Mouse (Mus musculus) limb, embryonic 11.5 days (tissue): Measurements from ENCODE around the gene Zbtb20. TPM values are rescaled to one million over a fixed set of nuclear protein-coding genes. Genes with fewer than 3 reads are reported as not detected.
A peak's percentile ranks its signal among the peaks of the same experiment; 100 is the strongest.

Source experiments
- ATAC-seq: fragments of 200-750 bp; cut with Nextera tagmentation; 2 replicates; pipeline ENCODE4 v1.8.0; 2017; ENCODE audit warnings: low read depth; ENCODE audit not compliant: insufficient number of reproducible peaks, low FRiP score, low TSS enrichment
- DNase-seq: peaks from one replicate; pipeline ENCODE4 v3.0.0-alpha.2; 2015; ENCODE audit warnings: low spot score
- H3K27ac ChIP-seq: fragments of 300-500 bp; sonication (generic); replicated peaks from 2 replicates; pipeline ENCODE4 v1.5.1; 2014; ENCODE audit warnings: low read depth, mild to moderate bottlenecking, low read length
- H3K27me3 ChIP-seq: fragments of 300-500 bp; sonication (generic); 2 replicates; pipeline ENCODE4 v1.6.1; 2014; ENCODE audit warnings: mild to moderate bottlenecking, low read length, mixed read lengths; ENCODE audit not compliant: control insufficient read depth, insufficient read depth
- H3K36me3 ChIP-seq: fragments of 300-500 bp; sonication (generic); 2 replicates; pipeline ENCODE4 v1.6.1; 2014; ENCODE audit warnings: mild to moderate bottlenecking, low read length, moderate library complexity, mixed read lengths; ENCODE audit not compliant: control insufficient read depth, insufficient read depth
- H3K4me1 ChIP-seq: fragments of 300-500 bp; sonication (generic); 2 replicates; pipeline ENCODE4 v1.6.1; 2014; ENCODE audit warnings: low read length, mixed read lengths; ENCODE audit not compliant: control insufficient read depth, insufficient read depth
- H3K4me2 ChIP-seq: fragments of 300-500 bp; sonication (generic); 2 replicates; pipeline ENCODE4 v1.6.1; 2014; ENCODE audit warnings: low read depth, mild to moderate bottlenecking, moderate library complexity; ENCODE audit not compliant: severe bottlenecking
- H3K4me3 ChIP-seq: fragments of 300-500 bp; sonication (generic); 2 replicates; pipeline ENCODE4 v1.5.1; 2014; ENCODE audit warnings: low read depth, low read length
- H3K9ac ChIP-seq: fragments of 300-500 bp; sonication (generic); 2 replicates; pipeline ENCODE4 v1.6.1; 2014; ENCODE audit warnings: mild to moderate bottlenecking, low read length
- H3K9me3 ChIP-seq: fragments of 300-500 bp; sonication (generic); 2 replicates; pipeline ENCODE4 v1.6.1; 2016; ENCODE audit warnings: low read length; ENCODE audit not compliant: control insufficient read depth
- WGBS: fragments of 180-500 bp; shearing (Covaris S2); extraction: QIAGEN DNeasy Blood & Tissue Kit; methylation state at CpG from one replicate; pipeline ENCODE4 v1.1.7; 2014; 5-methylcytosine and 5-hydroxymethylcytosine counted together
- polyA plus RNA-seq: library from polyadenylated mRNA; unstranded; fragments of >200 nt; fragmentation: Nextera tagmentation; extraction: Ambion mirVana; gene quantifications from 2 replicates; pipeline ENCODE4 v1.2.1, GENCODE M21; 2014

Zbtb20 gene
- polyA plus RNA-seq, 1 experiment from 2014 or later: 12.9 TPM

DNA sequence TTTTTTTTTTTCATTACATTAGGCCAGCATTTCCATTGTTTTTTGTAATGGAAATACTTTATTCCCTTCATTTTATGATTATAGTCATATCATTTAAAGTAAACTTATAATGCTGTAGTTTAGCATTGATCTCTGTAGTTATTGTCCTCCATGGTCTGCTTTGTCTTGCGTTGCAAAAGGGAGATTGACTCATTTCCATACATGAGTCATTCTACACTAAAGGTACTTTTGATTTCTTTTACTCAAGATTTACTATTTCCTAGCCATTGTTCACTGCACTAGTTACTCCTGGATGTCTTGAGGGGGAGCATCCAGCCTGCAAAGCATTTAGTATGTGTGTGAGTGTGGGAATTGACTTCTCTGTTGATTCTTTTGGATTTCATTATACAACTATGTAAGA, 24.6 kb downstream of the Zbtb20 start:
- Histone ChIP-seq H3K9me3 (no peaks in the 10 kb centered on the region), H3K27ac (no peak overlapping the region), H3K36me3 (no peaks in the 10 kb centered on the region), H3K4me2 (no peak overlapping the region), H3K27me3 (no peaks in the 10 kb centered on the region), H3K4me3 (no peak overlapping the region), H3K9ac (no peak overlapping the region), H3K4me1 (no peaks in the 10 kb centered on the region)
- no peak for ATAC-seq
- DNase-seq: no peak
- 96% methylated on average over 1 of the region's 1 CpGs for WGBS

GRCm38 (mm10) chr16:42907283-42907701, 31.6 kb downstream of the Zbtb20 start:
- Histone ChIP-seq H3K9ac (peak overlapping the region; percentile 22; the same call in 1 of the 2 replicates), H3K4me3 (no peak overlapping the region), H3K36me3 (no peaks in the 10 kb centered on the region), H3K4me2 (no peak overlapping the region; the same call in 1 of the 2 replicates), H3K27ac (no peak overlapping the region; the same call in 1 of the 2 replicates), H3K9me3 (no peaks in the 10 kb centered on the region), H3K4me1 (no peaks in the 10 kb centered on the region), H3K27me3 (no peaks in the 10 kb centered on the region)
- no peak for DNase-seq
- ATAC-seq: no peak
- WGBS: 42% methylated on average over 4 of the region's 4 CpGs

GRCm38 (mm10) chr16:42908381-42908780, 32.7 kb downstream of the Zbtb20 start:
- no peak overlapping the region for H3K4me3 ChIP-seq
- H3K27me3 ChIP-seq: no peaks in the 10 kb centered on the region
- no peaks in the 10 kb centered on the region for H3K9me3 ChIP-seq
- H3K9ac ChIP-seq: no peak overlapping the region
- H3K4me1 ChIP-seq: no peaks in the 10 kb centered on the region
- H3K4me2 ChIP-seq: no peak overlapping the region
- no peak overlapping the region for H3K27ac ChIP-seq
- no peaks in the 10 kb centered on the region for H3K36me3 ChIP-seq
- no peak for ATAC-seq
- DNase-seq: no peak

GRCm38 (mm10) chr16:42908896-42909295, 33.2 kb downstream of the Zbtb20 start:
- Histone ChIP-seq H3K27me3 (no peaks in the 10 kb centered on the region), H3K4me1 (no peaks in the 10 kb centered on the region), H3K4me2 (no peak overlapping the region), H3K36me3 (no peaks in the 10 kb centered on the region), H3K9ac (no peak overlapping the region), H3K9me3 (no peaks in the 10 kb centered on the region), H3K27ac (no peak overlapping the region), H3K4me3 (no peak overlapping the region)
- ATAC-seq: no peak
- DNase-seq: no peak
- WGBS: 76% methylated on average over 5 of the region's 5 CpGs

GRCm38 (mm10) chr16:42910016-42910415, 34.3 kb downstream of the Zbtb20 start:
- ATAC-seq: no peak
- DNase-seq: no peak
- Histone ChIP-seq H3K4me3 (no peak overlapping the region), H3K4me1 (no peaks in the 10 kb centered on the region), H3K27ac (no peak overlapping the region), H3K9me3 (no peaks in the 10 kb centered on the region), H3K36me3 (no peaks in the 10 kb centered on the region), H3K4me2 (no peak overlapping the region), H3K27me3 (no peaks in the 10 kb centered on the region), H3K9ac (no peak overlapping the region)
- 58% methylated on average over 4 of the region's 4 CpGs for WGBS

- Histone ChIP-seq H3K4me3 (no peak overlapping the region), H3K27me3 (no peaks in the 10 kb centered on the region), H3K36me3 (no peaks in the 10 kb centered on the region), H3K9me3 (no peaks in the 10 kb centered on the region), H3K27ac (no peak overlapping the region), H3K9ac (no peak overlapping the region), H3K4me1 (no peaks in the 10 kb centered on the region), H3K4me2 (no peak overlapping the region)
- ATAC-seq (no peak), DNase-seq (no peak)
- 72% methylated on average over 3 of the region's 3 CpGs for WGBS
These were observed 35.0 kb downstream of the Zbtb20 start for GRCm38 (mm10) chr16:42910716-42911115.

- Histone ChIP-seq H3K36me3 (no peaks in the 10 kb centered on the region), H3K27me3 (no peaks in the 10 kb centered on the region), H3K27ac (no peak overlapping the region), H3K4me3 (no peak overlapping the region), H3K4me2 (no peak overlapping the region), H3K4me1 (no peaks in the 10 kb centered on the region), H3K9me3 (no peaks in the 10 kb centered on the region), H3K9ac (no peak overlapping the region)
- WGBS: 76% methylated on average over 4 of the region's 4 CpGs
- ATAC-seq: no peak
- DNase-seq: no peak
These were observed 35.6 kb downstream of the Zbtb20 start for GRCm38 (mm10) chr16:42911326-42911725.

GRCm38 (mm10) chr16:42911815-42912214, 36.1 kb downstream of the Zbtb20 start:
- Histone ChIP-seq H3K27me3 (no peaks in the 10 kb centered on the region), H3K9ac (no peak overlapping the region), H3K4me3 (no peak overlapping the region), H3K4me2 (no peak overlapping the region), H3K36me3 (no peaks in the 10 kb centered on the region), H3K27ac (no peak overlapping the region), H3K4me1 (no peaks in the 10 kb centered on the region), H3K9me3 (no peaks in the 10 kb centered on the region)
- WGBS: 83% methylated on average over 5 of the region's 5 CpGs
- DNase-seq (no peak), ATAC-seq (no peak)

- Histone ChIP-seq H3K9me3 (no peaks in the 10 kb centered on the region), H3K27ac (no peak overlapping the region), H3K27me3 (no peaks in the 10 kb centered on the region), H3K36me3 (no peaks in the 10 kb centered on the region), H3K9ac (no peak overlapping the region), H3K4me3 (no peak overlapping the region), H3K4me2 (no peak overlapping the region), H3K4me1 (no peaks in the 10 kb centered on the region)
- DNase-seq (no peak), ATAC-seq (no peak)
- WGBS: 77% methylated on average over 8 of the region's 8 CpGs
These were observed 37.6 kb downstream of the Zbtb20 start for GRCm38 (mm10) chr16:42913291-42913690.
